8 mouse cellular contexts compared by ENCODE assay signal in the genomic region with DNA sequence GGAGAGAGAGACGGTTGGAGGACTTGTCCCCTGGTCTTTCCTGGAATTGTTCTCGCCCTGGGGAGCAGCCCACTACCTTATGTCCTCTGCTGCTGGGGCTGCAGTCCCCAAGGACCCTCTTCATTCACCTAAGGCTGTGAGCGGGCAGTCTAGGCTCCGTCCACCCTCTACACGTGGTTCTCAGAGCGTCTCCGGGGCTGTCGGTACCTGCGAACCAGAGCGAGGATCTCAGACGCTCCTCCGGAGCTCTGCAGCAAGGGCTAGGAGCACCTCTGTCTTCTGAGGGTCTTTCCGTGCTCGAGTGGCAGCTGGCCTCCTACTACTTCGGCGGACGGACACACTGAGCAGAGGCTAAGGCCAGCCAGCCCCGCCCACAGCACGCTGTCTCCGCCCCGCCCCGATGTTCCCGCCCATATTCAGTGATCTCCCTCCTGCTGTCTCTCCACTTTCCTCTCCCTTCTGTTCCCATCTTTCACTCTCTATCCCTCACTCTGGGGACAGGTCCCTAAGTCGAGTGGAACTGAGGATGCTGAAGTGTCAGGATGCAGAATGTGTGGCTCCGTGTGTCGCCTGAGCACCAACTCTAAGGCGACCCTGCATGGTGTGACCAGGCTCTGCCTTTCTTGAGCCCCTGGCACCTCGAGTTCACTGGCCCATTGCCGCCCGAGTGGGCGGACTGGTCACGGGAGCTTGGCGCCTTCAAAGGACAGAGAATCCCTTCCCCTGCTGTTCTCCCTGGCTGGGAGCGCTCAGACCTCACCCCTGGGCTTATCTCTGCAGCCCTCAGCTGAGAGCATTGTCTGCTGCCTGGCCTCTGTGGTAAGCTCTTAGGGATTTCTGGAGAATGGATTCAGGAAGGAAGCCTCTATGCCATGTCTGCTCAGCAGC. TPM values are rescaled to one million over a fixed set of nuclear protein-coding genes. Genes with fewer than 3 reads are reported as not detected.
DNase-seq lines count a peak whose midpoint lies in the region; ATAC-seq and TF ChIP-seq lines count a peak whose summit lies in the region.

Gene Prokr1, minus strand, starts transcription at position 350 of the 888 bp plus-strand sequence.

- H3K9ac ChIP-seq in forebrain, embryonic 14.5 days (ENCODE audit: low read length) = peak within 1 kb of the TSS; percentile 65
- peak within 1 kb of the TSS; percentile 68 for H3K9ac ChIP-seq in hindbrain, embryonic 12.5 days
- H3K9ac ChIP-seq in limb, embryonic 14.5 days (ENCODE audit: low read depth, low read length, severe bottlenecking) = peak within 1 kb of the TSS; percentile 57
- H3K9ac ChIP-seq in midbrain, embryonic 12.5 days (replicated peaks) = peak within 1 kb of the TSS; percentile 58
- peak within 1 kb of the TSS; percentile 60 for H3K9ac ChIP-seq in stomach, postnatal 0 days (ENCODE audit: low read length)

- 0 out of 2 replicates have a peak within 1 kb of the TSS, but pooled peaks have one; percentile 27 for H3K27ac ChIP-seq in forebrain, embryonic 14.5 days (ENCODE audit: low read depth, low read length)
- H3K27ac ChIP-seq in hindbrain, embryonic 12.5 days = peak within 1 kb of the TSS; percentile 44; the same call in 1 of the 2 replicates
- no peak within 1 kb of the TSS for H3K27ac ChIP-seq in limb, embryonic 14.5 days (replicated peaks; ENCODE audit: low read depth, low read length)
- H3K27ac ChIP-seq in midbrain, embryonic 12.5 days (replicated peaks) = peak within 1 kb of the TSS; percentile 44
- no peak within 1 kb of the TSS for H3K27ac ChIP-seq in stomach, postnatal 0 days (replicated peaks)

- H3K4me2 ChIP-seq in forebrain, embryonic 14.5 days (ENCODE audit: low read length) = peak within 1 kb of the TSS; percentile 95
- peak within 1 kb of the TSS; percentile 88 for H3K4me2 ChIP-seq in hindbrain, embryonic 12.5 days (replicated peaks)
- H3K4me2 ChIP-seq in limb, embryonic 14.5 days (replicated peaks; ENCODE audit: low read depth, low read length, severe bottlenecking) = peak within 1 kb of the TSS; percentile 92
- H3K4me2 ChIP-seq in midbrain, embryonic 12.5 days (replicated peaks) = peak within 1 kb of the TSS; percentile 68
- H3K4me2 ChIP-seq in stomach, postnatal 0 days (replicated peaks; ENCODE audit: low read depth) = peak within 1 kb of the TSS; percentile 92

- ATAC-seq in forebrain, embryonic 14.5 days = peak; percentile 92
- ATAC-seq in hindbrain, embryonic 12.5 days (ENCODE audit: low FRiP score) = peak; percentile 92
- ATAC-seq in limb, embryonic 14.5 days (ENCODE audit: low FRiP score, low read depth) = peak; percentile 86
- peak; percentile 96 for ATAC-seq in midbrain, embryonic 12.5 days (ENCODE audit: low FRiP score, low read depth)
- ATAC-seq in stomach, postnatal 0 days (ENCODE audit: low FRiP score, low TSS enrichment) = peak; percentile 84

- H3K27me3 ChIP-seq in forebrain, embryonic 14.5 days (replicated peaks; ENCODE audit: control insufficient read depth, insufficient read depth, low read length) = no peaks in the 10 kb centered on the region
- peaks cover 17% of the 10 kb centered on the region for H3K27me3 ChIP-seq in hindbrain, embryonic 12.5 days
- no peaks in the 10 kb centered on the region for H3K27me3 ChIP-seq in limb, embryonic 14.5 days (ENCODE audit: control insufficient read depth, insufficient read depth, low read length)
- H3K27me3 ChIP-seq in midbrain, embryonic 12.5 days = peaks cover 25% of the 10 kb centered on the region
- H3K27me3 ChIP-seq in stomach, postnatal 0 days (ENCODE audit: control insufficient read depth, insufficient read depth, low read length) = no peaks in the 10 kb centered on the region

- TF ChIP-seq CTCF in stomach, postnatal 0 days (IDR thresholded peaks at IDR 0.05; ENCODE audit: low read depth) = no peak

- peak; percentile 9 to 11 for DNase-seq in layer of hippocampus, postnatal 25 days (ENCODE audit: extremely low spot score in 1 of 2, low spot score in 1 of 2)
- DNase-seq in layer of hippocampus, adult 9-11 months = no peak
- peak; percentile 71 for DNase-seq in adrenal gland, postnatal 25 days
- DNase-seq in forebrain, embryonic 14.5 days (ENCODE audit: low spot score) = peak; percentile 65
- peak; percentile 40 for DNase-seq in limb, embryonic 14.5 days (ENCODE audit: low spot score)
- DNase-seq in stomach, postnatal 0 days (ENCODE audit: low spot score) = peak; percentile 71

- no peaks in the 10 kb centered on the region for H3K9me3 ChIP-seq in forebrain, embryonic 14.5 days (replicated peaks; ENCODE audit: control insufficient read depth, low read length)
- no peaks in the 10 kb centered on the region for H3K9me3 ChIP-seq in hindbrain, embryonic 12.5 days (replicated peaks)
- H3K9me3 ChIP-seq in limb, embryonic 14.5 days (ENCODE audit: control insufficient read depth, low read length) = no peaks in the 10 kb centered on the region
- H3K9me3 ChIP-seq in midbrain, embryonic 12.5 days = no peaks in the 10 kb centered on the region
- H3K9me3 ChIP-seq in stomach, postnatal 0 days (ENCODE audit: control insufficient read depth, low read length) = no peaks in the 10 kb centered on the region

- TF ChIP-seq EP300 in stomach, postnatal 0 days (optimal IDR thresholded peaks at IDR 0.05) = no peak

- peaks cover 9% of the 10 kb centered on the region for H3K4me1 ChIP-seq in forebrain, embryonic 14.5 days (ENCODE audit: control insufficient read depth, insufficient read depth, low read length)
- peaks cover 21% of the 10 kb centered on the region for H3K4me1 ChIP-seq in hindbrain, embryonic 12.5 days
- peaks cover 5% of the 10 kb centered on the region; the same call in 1 of the 2 replicates for H3K4me1 ChIP-seq in limb, embryonic 14.5 days (ENCODE audit: control insufficient read depth, insufficient read depth, low read length)
- peaks cover 22% of the 10 kb centered on the region for H3K4me1 ChIP-seq in midbrain, embryonic 12.5 days
- H3K4me1 ChIP-seq in stomach, postnatal 0 days (replicated peaks; ENCODE audit: control insufficient read depth, insufficient read depth) = peaks cover 3% of the 10 kb centered on the region; the same call in 1 of the 2 replicates

- H3K36me3 ChIP-seq in forebrain, embryonic 14.5 days (ENCODE audit: control insufficient read depth, insufficient read depth, low read length) = no peaks in the 10 kb centered on the region
- 0 out of 2 replicates have a peak, but pooled peaks cover 2% of the 10 kb centered on the region for H3K36me3 ChIP-seq in hindbrain, embryonic 12.5 days
- H3K36me3 ChIP-seq in limb, embryonic 14.5 days (ENCODE audit: control insufficient read depth, insufficient read depth, low read length) = no peaks in the 10 kb centered on the region
- H3K36me3 ChIP-seq in midbrain, embryonic 12.5 days = no peaks in the 10 kb centered on the region
- H3K36me3 ChIP-seq in stomach, postnatal 0 days (ENCODE audit: control insufficient read depth, insufficient read depth, low read length) = no peaks in the 10 kb centered on the region

- WGBS in forebrain, embryonic 14.5 days = under 1% methylated on average over 34 of the region's 34 CpGs
- under 1% methylated on average over 34 of the region's 34 CpGs for WGBS in hindbrain, embryonic 12.5 days
- under 1% methylated on average over 34 of the region's 34 CpGs for WGBS in limb, embryonic 14.5 days
- under 1% methylated on average over 34 of the region's 34 CpGs for WGBS in midbrain, embryonic 12.5 days
- WGBS in stomach, postnatal 0 days = 1% methylated on average over 34 of the region's 34 CpGs

- no peak for TF ChIP-seq POLR2A in limb, embryonic 14.5 days (IDR thresholded peaks at IDR 0.05; ENCODE audit: borderline replicate concordance, extremely low read depth, insufficient read depth, insufficient read length)

- peak within 1 kb of the TSS; percentile 46 for H3K4me3 ChIP-seq in forebrain, embryonic 14.5 days (ENCODE audit: low read depth, low read length)
- peak within 1 kb of the TSS; percentile 53 for H3K4me3 ChIP-seq in hindbrain, embryonic 12.5 days
- peak within 1 kb of the TSS; percentile 54 for H3K4me3 ChIP-seq in limb, embryonic 14.5 days (replicated peaks; ENCODE audit: low read length)
- peak within 1 kb of the TSS; percentile 50 for H3K4me3 ChIP-seq in midbrain, embryonic 12.5 days
- H3K4me3 ChIP-seq in stomach, postnatal 0 days (ENCODE audit: low read depth, low read length) = peak within 1 kb of the TSS; percentile 43

RNA-seq across cellular contexts. Expression of gene Prokr1, which starts in this region (rescaled TPM):
- under 1 TPM; 0.19 to 0.52 TPM for total RNA-seq in layer of hippocampus, postnatal 25 days (2021)
- total RNA-seq in adrenal gland, postnatal 25 days (2021) = 0.58 and 0.90 TPM in 2 replicates
- polyA plus RNA-seq in forebrain, embryonic 14.5 days (2014; fragmentation: Nextera tagmentation; extraction: Ambion mirVana) = 3.1 and 3.2 TPM in 2 replicates
- polyA plus RNA-seq in hindbrain, embryonic 12.5 days (2016; fragmentation: Nextera tagmentation; extraction: Ambion mirVana) = 3.4 TPM in 2 replicates
- polyA plus RNA-seq in limb, embryonic 14.5 days (2012; rRNA removed) = 5.1 and 5.7 TPM in 2 replicates
- polyA plus RNA-seq in limb, embryonic 14.5 days (2014; fragmentation: Nextera tagmentation; extraction: Ambion mirVana) = 4.4 and 4.7 TPM in 2 replicates
- 3.0 and 3.4 TPM in 2 replicates for polyA plus RNA-seq in midbrain, embryonic 12.5 days (2016; fragmentation: Nextera tagmentation; extraction: Ambion mirVana)
- 0.92 and 1.1 TPM in 2 replicates for polyA plus RNA-seq in stomach, postnatal 0 days (2015; fragmentation: Nextera tagmentation; extraction: Ambion mirVana)

Comparison
In these comparisons a context has a peak if more than half of its experiments do, and no peak if none do; other contexts are left out.
1. Peak in DNase-seq in layer of hippocampus, postnatal 25 days; RNA of the gene not detected or under 1 TPM.
2. Peak in DNase-seq in adrenal gland, postnatal 25 days; RNA of the gene not detected or under 1 TPM.
3. H3K27ac ChIP-seq: peak in forebrain, embryonic 14.5 days (single experiment), hindbrain, embryonic 12.5 days (single experiment) and midbrain, embryonic 12.5 days (single experiment); none in limb, embryonic 14.5 days (single experiment) and stomach, postnatal 0 days (single experiment).
4. Peak in every context shown above with its lines, with median percentiles within 50 percentile points of each other: ATAC-seq, H3K4me2 ChIP-seq, H3K4me3 ChIP-seq and H3K9ac ChIP-seq.